Mouse (Mus musculus): ENCODE data around the gene Majin. TPM values are rescaled to one million over a fixed set of nuclear protein-coding genes. Genes with fewer than 3 reads are reported as not detected.

Gene Majin
- polyA plus RNA-seq, 1 experiment from 2014 or later = not detected

DNA sequence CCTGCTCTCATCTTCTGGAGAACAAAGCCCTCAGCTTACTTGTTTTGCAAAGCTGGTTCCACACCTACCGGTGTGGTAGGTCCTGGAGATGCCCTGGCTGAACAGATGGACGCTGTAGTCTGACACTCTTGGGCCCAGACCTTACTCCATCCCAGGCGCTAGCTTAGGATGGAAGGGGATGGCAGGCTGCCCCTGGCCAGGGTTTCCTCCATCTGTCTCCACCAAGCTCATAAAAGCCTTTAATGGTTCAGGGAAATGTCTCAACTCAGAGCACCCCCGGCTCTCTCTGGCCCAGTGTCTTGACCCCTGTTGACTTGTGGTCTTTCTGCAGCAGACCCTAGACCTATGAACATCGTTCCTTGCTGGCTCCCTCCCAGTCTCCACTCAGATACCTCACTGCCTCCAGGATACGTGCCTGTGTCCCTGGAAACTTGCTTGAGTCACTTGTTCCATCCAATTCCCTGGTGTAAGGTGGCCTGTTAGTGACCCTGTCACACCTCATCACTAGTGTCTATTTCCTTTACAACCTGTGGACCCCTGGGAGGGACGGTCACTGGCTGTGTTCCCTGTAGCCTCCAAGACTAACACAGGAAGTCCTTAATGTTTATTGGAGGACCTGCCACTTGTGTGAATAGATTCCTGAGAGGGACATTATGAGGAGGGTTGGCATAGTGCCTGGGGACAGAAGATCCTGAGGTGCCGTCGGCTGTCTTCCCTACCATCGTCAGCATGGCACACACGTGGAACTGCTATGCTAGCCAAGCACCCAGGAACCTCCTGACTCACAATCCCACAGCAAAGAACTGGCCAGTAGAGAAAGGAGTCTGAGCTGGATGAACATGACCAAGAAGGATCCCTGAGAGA, 83.3 kb downstream of the Majin start:
- WGBS = 60% methylated on average over 11 of the region's 11 CpGs
- Histone ChIP-seq H3K4me1 (peaks cover 6% of the 10 kb centered on the region; the same call in 1 of the 2 replicates), H3K36me3 (no peaks in the 10 kb centered on the region), H3K9ac (no peak overlapping the region), H3K9me3 (no peaks in the 10 kb centered on the region), H3K27ac (no peak overlapping the region), H3K4me2 (no peak overlapping the region), H3K4me3 (replicated peaks) (no peak overlapping the region), H3K27me3 (replicated peaks) (no peaks in the 10 kb centered on the region)
- no peak for ATAC-seq (ENCODE audit: insufficient read depth, low FRiP score, low read depth)

DNA sequence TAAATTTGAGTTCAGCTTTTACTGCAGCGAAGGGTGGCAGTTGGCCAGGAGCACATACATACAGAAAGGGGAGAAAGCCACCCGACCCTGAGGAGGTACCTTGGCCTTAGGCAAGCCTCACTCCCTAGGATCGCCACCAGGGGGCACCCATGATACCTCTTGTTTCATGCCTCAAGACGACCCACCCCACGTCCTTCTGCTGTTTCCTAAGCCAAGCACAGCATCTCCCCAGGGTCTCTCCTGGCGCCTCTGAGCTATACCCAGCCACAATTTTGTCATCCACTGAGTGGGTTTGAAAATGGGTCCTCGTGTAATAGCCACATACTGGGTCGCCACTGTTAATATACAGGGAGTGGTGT, 84.0 kb downstream of the Majin start:
- peak; percentile 52; the same call in 1 of the 2 replicates for ATAC-seq (ENCODE audit: insufficient read depth, low FRiP score, low read depth)
- Histone ChIP-seq H3K9me3 (no peaks in the 10 kb centered on the region), H3K27me3 (replicated peaks) (no peaks in the 10 kb centered on the region), H3K4me2 (no peak overlapping the region), H3K4me1 (peaks cover 6% of the 10 kb centered on the region; the same call in 1 of the 2 replicates), H3K9ac (no peak overlapping the region), H3K27ac (no peak overlapping the region), H3K4me3 (replicated peaks) (no peak overlapping the region), H3K36me3 (no peaks in the 10 kb centered on the region)
- WGBS = 13% methylated on average over 8 of the region's 8 CpGs

DNA sequence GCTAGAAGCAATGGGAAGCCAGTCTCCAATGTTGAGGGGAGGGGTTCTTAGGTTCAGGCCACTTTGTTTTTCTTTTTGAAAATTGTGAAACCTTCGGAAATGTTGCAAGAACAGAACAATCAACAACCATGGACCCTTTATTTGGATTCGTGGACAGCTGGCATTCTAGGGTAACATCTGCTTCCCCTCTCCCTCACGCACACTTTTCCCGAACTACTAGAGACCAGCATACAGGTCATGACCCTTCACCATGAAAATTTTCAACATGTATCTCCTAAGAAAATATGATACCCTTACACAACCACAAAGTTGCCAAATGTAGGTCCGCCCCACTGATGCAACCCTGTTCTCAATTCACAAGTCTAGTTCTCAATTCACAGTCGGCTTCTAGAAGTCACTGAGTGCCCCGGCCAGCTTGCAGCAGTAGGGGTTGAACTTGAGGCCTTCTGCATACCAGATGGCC, 84.5 kb downstream of the Majin start:
- Histone ChIP-seq H3K27me3 (replicated peaks) (no peaks in the 10 kb centered on the region), H3K9ac (no peak overlapping the region), H3K36me3 (no peaks in the 10 kb centered on the region), H3K27ac (no peak overlapping the region), H3K4me2 (no peak overlapping the region), H3K4me1 (peaks cover 6% of the 10 kb centered on the region; the same call in 1 of the 2 replicates), H3K4me3 (replicated peaks) (no peak overlapping the region), H3K9me3 (no peaks in the 10 kb centered on the region)
- ATAC-seq (ENCODE audit: insufficient read depth, low FRiP score, low read depth) = no peak
- WGBS = 78% methylated on average over 7 of the region's 7 CpGs

DNA sequence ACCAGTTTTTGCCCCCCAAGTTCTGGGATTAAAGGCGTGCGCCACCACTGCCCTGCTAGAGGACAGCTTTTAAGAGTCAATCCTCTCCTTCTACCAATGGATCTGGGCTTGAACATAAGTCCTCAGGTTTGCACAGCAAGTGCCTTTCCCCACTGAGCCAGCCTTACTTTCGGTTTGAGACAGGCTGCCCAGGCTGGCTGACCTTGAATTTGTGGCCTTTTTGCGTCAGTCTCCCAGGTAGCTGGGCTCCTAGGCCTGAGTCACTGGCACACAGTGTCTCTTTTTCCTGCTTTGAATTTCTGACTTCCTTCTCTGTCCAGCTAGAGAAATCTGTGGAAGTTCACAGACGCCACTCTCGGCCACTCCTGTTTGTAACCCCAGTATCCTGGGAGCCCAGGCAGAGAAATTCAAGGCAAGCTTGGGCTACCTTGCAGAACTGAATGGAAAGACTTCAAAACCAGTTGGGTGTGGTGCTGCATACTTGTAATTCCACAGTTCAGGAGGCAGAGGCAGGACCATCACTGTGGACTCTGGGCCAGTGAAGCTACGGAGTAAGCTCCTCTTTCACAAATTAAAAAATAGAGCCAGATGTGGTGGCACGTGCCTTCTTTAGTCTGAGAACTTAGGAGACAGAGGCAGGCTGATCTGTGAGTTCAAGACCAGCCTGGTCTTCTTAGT, 85.7 kb downstream of the Majin start:
- H3K36me3 ChIP-seq = no peaks in the 10 kb centered on the region

DNA sequence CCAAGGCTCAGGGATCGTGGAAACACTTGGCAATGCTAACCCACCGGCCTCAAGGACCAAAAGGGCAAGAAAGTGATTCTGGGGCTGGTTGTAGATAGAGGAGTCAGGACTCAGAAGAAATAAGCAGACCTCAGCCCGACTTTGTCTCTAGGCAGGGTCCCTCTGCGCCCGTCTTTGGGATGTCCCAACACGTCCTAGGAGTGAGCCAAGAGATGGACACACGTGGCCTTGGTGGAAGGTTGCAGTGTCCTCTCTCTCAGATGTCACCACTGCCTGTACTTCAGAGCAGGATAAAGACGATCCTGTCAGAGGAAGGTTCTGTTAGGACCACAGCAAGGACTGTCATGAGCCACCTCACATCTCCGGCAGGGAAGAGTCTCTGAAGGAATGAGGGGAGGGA, 86.5 kb downstream of the Majin start:
- H3K4me1 ChIP-seq = peaks cover 9% of the 10 kb centered on the region
- no peaks in the 10 kb centered on the region for H3K27me3 ChIP-seq (replicated peaks)
- H3K9me3 ChIP-seq = no peaks in the 10 kb centered on the region
- no peak overlapping the region for H3K9ac ChIP-seq
- H3K4me2 ChIP-seq = no peak overlapping the region
- ATAC-seq (ENCODE audit: insufficient read depth, low FRiP score, low read depth) = no peak
- H3K36me3 ChIP-seq = no peaks in the 10 kb centered on the region
- no peak overlapping the region for H3K27ac ChIP-seq
- H3K4me3 ChIP-seq (replicated peaks) = no peak overlapping the region
- 58% methylated on average over 9 of the region's 9 CpGs for WGBS

More for the DNA sequence above, 85.7 kb downstream of the Majin start:
- H3K27me3 ChIP-seq (replicated peaks) = no peaks in the 10 kb centered on the region
- peaks cover 6% of the 10 kb centered on the region; the same call in 1 of the 2 replicates for H3K4me1 ChIP-seq
- H3K9me3 ChIP-seq = no peaks in the 10 kb centered on the region
- WGBS = 80% methylated on average over 8 of the region's 8 CpGs
- H3K4me2 ChIP-seq = no peak overlapping the region
- no peak overlapping the region for H3K9ac ChIP-seq
- no peak for ATAC-seq (ENCODE audit: insufficient read depth, low FRiP score, low read depth)
- H3K4me3 ChIP-seq (replicated peaks) = no peak overlapping the region
- no peak overlapping the region for H3K27ac ChIP-seq

DNA sequence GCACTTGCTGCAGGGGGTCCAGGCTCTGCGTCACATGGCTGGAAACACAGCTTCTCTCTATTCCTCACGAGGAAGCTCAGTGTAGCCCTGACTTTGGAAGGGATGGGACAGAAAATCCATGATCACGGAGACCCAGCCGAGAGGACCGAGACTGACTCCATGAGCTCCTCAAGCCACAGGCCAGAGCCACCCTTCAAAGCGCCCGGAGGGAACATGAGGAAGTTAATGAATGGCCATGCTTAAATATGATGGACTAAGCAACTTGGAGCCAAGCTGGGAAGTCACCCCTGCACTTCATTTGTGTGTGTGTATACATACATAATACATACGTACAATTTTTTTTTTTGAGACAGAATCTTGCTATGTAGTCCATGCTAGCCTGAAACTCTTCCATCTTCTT, 87.0 kb downstream of the Majin start:
- Histone ChIP-seq H3K27ac (no peak overlapping the region), H3K4me2 (no peak overlapping the region), H3K4me3 (replicated peaks) (no peak overlapping the region), H3K36me3 (no peaks in the 10 kb centered on the region), H3K4me1 (peaks cover 12% of the 10 kb centered on the region), H3K9me3 (no peaks in the 10 kb centered on the region), H3K9ac (no peak overlapping the region), H3K27me3 (replicated peaks) (no peaks in the 10 kb centered on the region)
- 32% methylated on average over 8 of the region's 8 CpGs for WGBS
- no peak for ATAC-seq (ENCODE audit: insufficient read depth, low FRiP score, low read depth)

DNA sequence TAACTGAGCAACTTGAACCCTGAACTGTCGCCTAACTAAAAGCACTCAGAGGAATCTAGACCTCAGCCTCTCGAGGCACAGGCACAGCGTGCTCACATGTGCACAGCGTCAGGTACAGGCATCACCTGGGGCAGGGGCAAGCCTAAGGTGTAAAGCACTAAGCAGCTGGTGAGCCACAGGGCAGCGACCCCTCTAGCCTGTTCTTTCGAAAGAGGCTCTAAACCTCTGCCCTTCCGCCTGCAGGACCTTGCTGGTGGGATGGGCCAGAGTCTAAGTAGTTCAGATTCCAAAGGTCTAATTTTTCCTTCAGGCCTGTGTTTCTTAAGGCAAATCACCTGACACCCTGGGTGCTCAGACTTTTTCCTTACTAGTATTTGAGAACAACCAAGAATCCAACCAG, 87.9 kb downstream of the Majin start:
- WGBS = 64% methylated on average over 7 of the region's 7 CpGs
- Histone ChIP-seq H3K4me3 (replicated peaks) (no peak overlapping the region), H3K27me3 (replicated peaks) (no peaks in the 10 kb centered on the region), H3K9ac (no peak overlapping the region), H3K27ac (no peak overlapping the region), H3K9me3 (no peaks in the 10 kb centered on the region), H3K36me3 (no peaks in the 10 kb centered on the region), H3K4me2 (no peak overlapping the region), H3K4me1 (peaks cover 12% of the 10 kb centered on the region)
- ATAC-seq (ENCODE audit: insufficient read depth, low FRiP score, low read depth) = no peak

DNA sequence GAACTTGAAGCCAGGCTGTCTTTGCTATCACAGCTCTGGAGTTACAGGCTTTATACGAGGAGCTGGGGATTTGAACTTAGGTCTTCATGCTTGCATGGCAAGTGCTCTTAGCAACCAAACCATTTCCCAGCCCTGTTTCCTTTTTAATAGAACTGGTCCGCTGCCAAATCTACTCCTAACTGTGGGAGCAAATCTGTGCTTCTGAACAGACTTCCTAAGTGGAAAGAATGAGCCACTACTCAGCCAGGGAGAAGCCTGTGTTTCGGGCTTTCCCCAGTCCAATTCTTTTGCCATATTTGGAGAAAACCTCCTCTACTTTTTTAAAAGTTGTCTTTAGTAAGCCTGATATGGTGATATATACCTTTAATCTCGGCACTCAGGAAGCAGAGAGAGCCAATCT, 88.5 kb downstream of the Majin start:
- Histone ChIP-seq H3K4me3 (replicated peaks) (no peak overlapping the region), H3K36me3 (no peaks in the 10 kb centered on the region), H3K27me3 (replicated peaks) (no peaks in the 10 kb centered on the region), H3K4me1 (peaks cover 12% of the 10 kb centered on the region), H3K9me3 (no peaks in the 10 kb centered on the region), H3K27ac (0 out of 2 replicates have a peak overlapping the region, but pooled peaks have one; percentile 3), H3K4me2 (no peak overlapping the region), H3K9ac (no peak overlapping the region)
- WGBS = 73% methylated on average over 4 of the region's 4 CpGs
- no peak for ATAC-seq (ENCODE audit: insufficient read depth, low FRiP score, low read depth)

DNA sequence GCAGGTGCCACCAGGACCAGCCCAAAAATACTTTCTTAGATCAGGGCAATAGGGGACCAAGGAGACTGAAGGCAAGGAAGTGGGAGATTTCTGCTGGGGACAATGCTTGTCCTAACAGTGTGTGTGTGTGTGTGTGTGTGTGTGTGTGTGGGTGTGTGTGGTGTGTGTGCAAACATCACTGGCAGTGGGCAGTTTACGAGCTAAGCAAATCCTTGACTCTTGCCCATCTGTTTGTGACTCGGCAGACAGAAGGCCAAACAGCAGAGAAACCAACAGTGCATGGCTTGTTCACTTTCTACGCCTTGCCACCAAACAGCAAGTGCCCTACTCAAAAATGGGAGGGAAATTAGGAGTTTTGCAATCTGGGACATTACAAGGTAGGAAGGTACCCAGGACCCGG, 89.4 kb downstream of the Majin start:
- no peaks in the 10 kb centered on the region for H3K9me3 ChIP-seq
- no peaks in the 10 kb centered on the region for H3K36me3 ChIP-seq
- H3K27me3 ChIP-seq (replicated peaks) = no peaks in the 10 kb centered on the region
- no peak overlapping the region for H3K4me3 ChIP-seq (replicated peaks)
- H3K9ac ChIP-seq = no peak overlapping the region
- H3K27ac ChIP-seq = no peak overlapping the region
- WGBS = 74% methylated on average over 4 of the region's 4 CpGs
- H3K4me2 ChIP-seq = no peak overlapping the region
- ATAC-seq (ENCODE audit: insufficient read depth, low FRiP score, low read depth) = no peak
- peaks cover 21% of the 10 kb centered on the region for H3K4me1 ChIP-seq

MicroRNA genes within 50 kb of the gene (microRNA counts, 519-probe panel; counts per million panel counts)
- microRNA mmu-miR-192 = 3,220 counts per million, percentile 82 among the panel's probes with 10 or more counts

Small RNA genes within 50 kb of the gene (microRNA-seq; reads per million reads assigned to microRNA genes)
- 1,948 reads per million, percentile 81 among the genes with 10 or more reads in this experiment for gene Mir192
- gene Mir194-2 = 876 reads per million, percentile 74 among the genes with 10 or more reads in this experiment

Other genes starting within 250 kb of the Majin start
- gene Pola2, start 220.2 kb upstream of the Majin start, polyA plus RNA-seq (2015; fragmentation: Nextera tagmentation; extraction: Ambion mirVana) = 60.9 and 64.2 TPM in 2 replicates
- gene Slc22a20, start 198.2 kb upstream of the Majin start, polyA plus RNA-seq (2015; fragmentation: Nextera tagmentation; extraction: Ambion mirVana) = not detected in 2 replicates
- gene Capn1, start 168.5 kb upstream of the Majin start, polyA plus RNA-seq (2015; fragmentation: Nextera tagmentation; extraction: Ambion mirVana) = 15.2 and 16.4 TPM in 2 replicates
- gene Syvn1, start 137.8 kb upstream of the Majin start, polyA plus RNA-seq (2015; fragmentation: Nextera tagmentation; extraction: Ambion mirVana) = 26.7 and 31.7 TPM in 2 replicates
- 68.0 and 70.4 TPM in 2 replicates for gene Mrpl49, start 126.6 kb upstream of the Majin start, polyA plus RNA-seq (2015; fragmentation: Nextera tagmentation; extraction: Ambion mirVana)
- gene Fau, start 126.5 kb upstream of the Majin start, polyA plus RNA-seq (2015; fragmentation: Nextera tagmentation; extraction: Ambion mirVana) = 625 and 772 TPM in 2 replicates
- 34.6 and 36.6 TPM in 2 replicates for gene Znhit2, start 123.2 kb upstream of the Majin start, polyA plus RNA-seq (2015; fragmentation: Nextera tagmentation; extraction: Ambion mirVana)
- gene Tm7sf2, start 116.0 kb upstream of the Majin start, polyA plus RNA-seq (2015; fragmentation: Nextera tagmentation; extraction: Ambion mirVana) = 27.7 and 30.0 TPM in 2 replicates
- gene Vps51, start 107.2 kb upstream of the Majin start, polyA plus RNA-seq (2015; fragmentation: Nextera tagmentation; extraction: Ambion mirVana) = 69.1 and 70.0 TPM in 2 replicates
- not detected in 2 replicates for gene Tmem262, start 104.4 kb upstream of the Majin start, polyA plus RNA-seq (2015; fragmentation: Nextera tagmentation; extraction: Ambion mirVana)
- gene Gm28374, start 102.1 kb upstream of the Majin start, polyA plus RNA-seq (2015; fragmentation: Nextera tagmentation; extraction: Ambion mirVana) = 2.0 and 2.3 TPM in 2 replicates
- gene Zfpl1, start 99.4 kb upstream of the Majin start, polyA plus RNA-seq (2015; fragmentation: Nextera tagmentation; extraction: Ambion mirVana) = 61.5 and 69.8 TPM in 2 replicates
- 29.9 and 32.7 TPM in 2 replicates for gene Cdca5, start 99.4 kb upstream of the Majin start, polyA plus RNA-seq (2015; fragmentation: Nextera tagmentation; extraction: Ambion mirVana)
- gene AC131692.1, start 90.0 kb upstream of the Majin start, polyA plus RNA-seq (2015; fragmentation: Nextera tagmentation; extraction: Ambion mirVana) = 0.28 TPM in 1 of 2 replicates, not detected in the other
- 3.0 and 5.9 TPM in 2 replicates for gene Naaladl1, start 78.6 kb upstream of the Majin start, polyA plus RNA-seq (2015; fragmentation: Nextera tagmentation; extraction: Ambion mirVana)
- gene Sac3d1, start 65.7 kb upstream of the Majin start, polyA plus RNA-seq (2015; fragmentation: Nextera tagmentation; extraction: Ambion mirVana) = 40.7 and 46.1 TPM in 2 replicates
- 29.2 and 29.9 TPM in 2 replicates for gene Snx15, start 56.1 kb upstream of the Majin start, polyA plus RNA-seq (2015; fragmentation: Nextera tagmentation; extraction: Ambion mirVana)
- gene Batf2, start 43.4 kb upstream of the Majin start, polyA plus RNA-seq (2015; fragmentation: Nextera tagmentation; extraction: Ambion mirVana) = 0.34 and 0.55 TPM in 2 replicates
- 101 and 102 TPM in 2 replicates for gene Arl2, start 42.8 kb upstream of the Majin start, polyA plus RNA-seq (2015; fragmentation: Nextera tagmentation; extraction: Ambion mirVana)
- gene Gpha2, start 42.0 kb downstream of the Majin start, polyA plus RNA-seq (2015; fragmentation: Nextera tagmentation; extraction: Ambion mirVana) = 0.62 TPM in 2 replicates
- gene Ppp2r5b, start 51.5 kb downstream of the Majin start, polyA plus RNA-seq (2015; fragmentation: Nextera tagmentation; extraction: Ambion mirVana) = 20.5 and 23.7 TPM in 2 replicates
- gene Atg2a, start 57.3 kb downstream of the Majin start, polyA plus RNA-seq (2015; fragmentation: Nextera tagmentation; extraction: Ambion mirVana) = 7.6 and 10.6 TPM in 2 replicates
- 67.3 and 73.4 TPM in 2 replicates for gene Ehd1, start 92.3 kb downstream of the Majin start, polyA plus RNA-seq (2015; fragmentation: Nextera tagmentation; extraction: Ambion mirVana)
- gene Cdc42bpg, start 122.1 kb downstream of the Majin start, polyA plus RNA-seq (2015; fragmentation: Nextera tagmentation; extraction: Ambion mirVana) = 1.3 and 1.5 TPM in 2 replicates
- 70.2 and 74.3 TPM in 2 replicates for gene Men1, start 150.6 kb downstream of the Majin start, polyA plus RNA-seq (2015; fragmentation: Nextera tagmentation; extraction: Ambion mirVana)
- gene Map4k2, start 156.7 kb downstream of the Majin start, polyA plus RNA-seq (2015; fragmentation: Nextera tagmentation; extraction: Ambion mirVana) = 11.4 and 13.8 TPM in 2 replicates
- gene Sf1, start 179.3 kb downstream of the Majin start, polyA plus RNA-seq (2015; fragmentation: Nextera tagmentation; extraction: Ambion mirVana) = 104 and 127 TPM in 2 replicates
- 10.3 and 12.8 TPM in 2 replicates for gene Pygm, start 200.0 kb downstream of the Majin start, polyA plus RNA-seq (2015; fragmentation: Nextera tagmentation; extraction: Ambion mirVana)
- gene Rasgrp2, start 215.0 kb downstream of the Majin start, polyA plus RNA-seq (2015; fragmentation: Nextera tagmentation; extraction: Ambion mirVana) = 55.8 and 57.6 TPM in 2 replicates
- 1.4 and 2.7 TPM in 2 replicates for gene Nrxn2, start 234.3 kb downstream of the Majin start, polyA plus RNA-seq (2015; fragmentation: Nextera tagmentation; extraction: Ambion mirVana)